Mouse (Mus musculus) small intestine, adult 2 months (tissue): ENCODE data around the gene Pi4k2a.

Experiments used
- CTCF ChIP-seq: fragments of 200-500 bp; IDR thresholded peaks from 2 replicates; pipeline ENCODE4 v1.5.1; 2012; ENCODE audit warnings: low read depth, mild to moderate bottlenecking, control low read depth, inconsistent platforms, low read length, moderate library complexity, mixed read lengths; ENCODE audit not compliant: insufficient replicate concordance, insufficient read length; ENCODE audit errors: extremely low read depth
- POLR2A ChIP-seq: fragments of 200-500 bp; IDR thresholded peaks from 2 replicates; pipeline ENCODE4 v1.6.1; 2012; ENCODE audit warnings: low read depth, mild to moderate bottlenecking, control low read depth, inconsistent platforms, low read length, moderate library complexity

DNA sequence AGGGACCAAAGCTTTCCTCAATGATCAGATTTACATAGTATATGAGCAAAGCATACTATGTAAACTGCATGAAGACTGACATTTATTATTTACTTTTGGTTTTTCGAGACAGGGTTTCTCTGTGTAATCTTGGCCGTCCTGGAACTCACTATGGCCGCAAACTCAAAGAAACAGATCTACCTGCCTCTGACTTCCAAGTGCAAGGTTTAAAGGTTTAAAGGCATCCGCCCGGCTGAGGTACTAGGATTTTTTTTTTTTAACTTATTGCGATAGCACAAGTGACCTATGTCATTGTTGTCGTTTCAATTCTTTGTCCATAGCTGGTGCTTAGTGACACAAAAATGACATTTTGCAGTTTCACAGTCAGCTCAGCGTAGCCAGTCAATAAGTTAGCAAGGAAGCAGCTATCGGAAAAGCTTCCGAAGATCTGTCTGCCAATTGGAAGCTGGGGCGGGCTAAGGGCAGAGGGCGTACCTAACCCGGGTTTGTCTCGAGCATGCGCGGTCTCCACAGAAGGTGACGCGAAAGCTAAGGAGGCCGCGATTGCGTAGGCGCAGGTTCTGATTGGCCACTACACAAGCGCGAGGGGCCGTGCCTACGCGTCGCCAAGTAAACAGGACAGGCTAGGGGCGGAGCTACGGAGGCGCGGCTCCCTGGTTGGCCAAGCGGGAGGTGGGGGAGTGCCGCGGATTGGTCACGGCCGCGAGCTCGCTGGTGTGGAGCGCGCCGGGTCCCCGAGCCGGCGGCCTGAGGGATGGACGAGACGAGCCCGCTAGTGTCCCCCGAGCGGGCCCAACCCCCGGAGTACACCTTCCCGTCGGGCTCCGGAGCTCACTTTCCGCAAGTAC is at the start of gene Pi4k2a:
- TF ChIP-seq CTCF (no peak), POLR2A (peak; percentile 54; the same call in 1 of the 2 replicates)
